Mouse (Mus musculus) kidney, adult 2 months (tissue): ENCODE measurements at regions not wholly inside any gene's neighbourhood (a gene's known extent, or its start where the extent isn't known, plus 50 kb on each side); places are given as distances from the start of the nearest gene placed in this dataset.

ENCODE experiments used
- DNase-seq: peaks from one replicate; pipeline ENCODE4 v3.0.0; 2021
- H3K27ac ChIP-seq: fragments of 200-500 bp; 2 replicates; pipeline ENCODE4 v1.5.1; 2012; ENCODE audit warnings: low read depth, low read length, control low read depth, inconsistent platforms; ENCODE audit not compliant: insufficient read depth
- H3K27me3 ChIP-seq: fragments of 200-500 bp; replicated peaks from 2 replicates; pipeline ENCODE4 v1.6.1; 2012; ENCODE audit warnings: mild to moderate bottlenecking, moderate library complexity, low read length, inconsistent platforms; ENCODE audit not compliant: control insufficient read depth, insufficient read depth
- H3K36me3 ChIP-seq: fragments of 200-500 bp; 2 replicates; pipeline ENCODE4 v1.6.1; 2012; ENCODE audit warnings: mild to moderate bottlenecking, moderate library complexity, low read length, inconsistent platforms; ENCODE audit not compliant: control insufficient read depth, insufficient read depth
- H3K4me1 ChIP-seq: fragments of 200-500 bp; 2 replicates; pipeline ENCODE4 v1.6.1; 2011; ENCODE audit warnings: low read length; ENCODE audit not compliant: control insufficient read depth, insufficient read depth
- H3K4me3 ChIP-seq: fragments of 200-500 bp; 2 replicates; pipeline ENCODE4 v1.5.1; 2011; ENCODE audit warnings: mild to moderate bottlenecking, low read depth, low read length, control low read depth; ENCODE audit not compliant: insufficient read depth
- CTCF ChIP-seq: fragments of 200-500 bp; conservative IDR thresholded peaks from 2 replicates; pipeline ENCODE4 v1.5.1; 2011; ENCODE audit warnings: low read depth, mild to moderate bottlenecking, control low read depth, low read length, moderate library complexity, mixed read lengths; ENCODE audit not compliant: insufficient read depth, insufficient read length
- POLR2A ChIP-seq: fragments of 200-500 bp; IDR thresholded peaks from one replicate; pipeline ENCODE4 v1.6.1; 2011; ENCODE audit warnings: low read depth, low read length, control low read depth
- WGBS: fragments of 180-500 bp; shearing (Covaris S2); methylation state at CpG from one replicate; pipeline ENCODE4 v1.1.7; 2018; 5-methylcytosine and 5-hydroxymethylcytosine counted together

DNA sequence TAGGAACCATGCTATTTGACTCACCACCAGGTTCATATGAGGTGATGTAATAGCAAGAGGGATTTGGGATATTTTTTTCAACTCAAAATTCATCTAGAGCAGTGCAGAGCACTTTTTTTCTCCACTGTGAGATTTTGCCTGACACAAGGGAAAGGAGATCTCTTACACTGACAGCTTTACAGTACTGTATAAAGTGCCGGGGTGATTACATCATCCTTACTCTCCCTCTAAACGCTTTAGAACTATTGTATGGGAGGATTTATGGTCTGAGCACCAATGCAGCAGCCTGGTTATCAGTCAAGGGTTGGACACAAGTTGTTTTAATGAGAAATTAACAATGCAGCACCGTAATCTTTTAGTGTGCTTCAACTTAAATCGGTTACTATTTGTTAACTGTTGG, 196.5 kb downstream of the Bmp2 start:
- WGBS: 35% methylated on average over 4 of the region's 4 CpGs
- no peak for DNase-seq
- Histone ChIP-seq H3K27ac (no peak overlapping the region), H3K27me3 (no peaks in the 10 kb centered on the region), H3K36me3 (no peaks in the 10 kb centered on the region), H3K4me1 (no peaks in the 10 kb centered on the region), H3K4me3 (no peak overlapping the region)
- TF ChIP-seq CTCF: no peak
- TF ChIP-seq POLR2A: no peak

GRCm38 (mm10) chr2:133749846-133750637, 198.1 kb downstream of the Bmp2 start:
- Histone ChIP-seq H3K27me3 (no peaks in the 10 kb centered on the region), H3K4me1 (no peaks in the 10 kb centered on the region), H3K27ac (no peak overlapping the region), H3K36me3 (no peaks in the 10 kb centered on the region), H3K4me3 (no peak overlapping the region)
- no peak for DNase-seq
- WGBS: 58% methylated on average over 4 of the region's 4 CpGs
- TF ChIP-seq POLR2A: no peak
- no peak for TF ChIP-seq CTCF

- WGBS: 72% methylated on average over 3 of the region's 3 CpGs
- DNase-seq: no peak
Observed at GRCm38 (mm10) chr2:133754088-133754487, 202.1 kb downstream of the Bmp2 start.

GRCm38 (mm10) chr2:133761496-133761895, 209.5 kb downstream of the Bmp2 start:
- WGBS: 61% methylated on average over 7 of the region's 7 CpGs
- DNase-seq: peak; percentile 47
- no peaks in the 10 kb centered on the region for H3K36me3 ChIP-seq
- no peak for TF ChIP-seq POLR2A
- TF ChIP-seq CTCF: no peak
- H3K27ac ChIP-seq: no peak overlapping the region
- H3K4me1 ChIP-seq: no peaks in the 10 kb centered on the region
- no peaks in the 10 kb centered on the region for H3K27me3 ChIP-seq
- H3K4me3 ChIP-seq: no peak overlapping the region

More at GRCm38 (mm10) chr2:133754088-133754487, 202.1 kb downstream of the Bmp2 start:
- Histone ChIP-seq H3K36me3 (no peaks in the 10 kb centered on the region), H3K4me1 (no peaks in the 10 kb centered on the region), H3K4me3 (no peak overlapping the region), H3K27ac (no peak overlapping the region), H3K27me3 (no peaks in the 10 kb centered on the region)
- TF ChIP-seq POLR2A (no peak), CTCF (no peak)

DNA sequence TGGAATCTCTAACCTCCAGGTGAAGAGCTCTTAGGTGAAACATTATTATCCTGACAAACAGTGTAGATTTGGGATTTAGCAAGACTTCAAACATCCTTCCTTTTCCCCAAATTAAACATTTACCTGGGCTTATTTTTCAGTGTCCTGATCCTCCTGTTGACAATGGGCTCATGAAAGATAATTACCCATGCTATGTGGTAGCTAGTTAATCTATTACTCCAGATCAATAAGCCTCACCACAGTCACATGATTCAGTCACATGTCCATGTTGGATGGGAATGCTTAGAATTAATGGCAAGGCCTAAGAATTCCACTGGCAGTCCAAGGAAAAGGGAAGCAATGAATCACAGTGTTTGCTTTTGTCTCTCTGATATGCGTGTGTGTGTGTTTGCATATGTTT, 216.6 kb downstream of the Bmp2 start:
- Histone ChIP-seq H3K27ac (no peak overlapping the region), H3K4me1 (no peaks in the 10 kb centered on the region), H3K4me3 (no peak overlapping the region), H3K36me3 (no peaks in the 10 kb centered on the region), H3K27me3 (no peaks in the 10 kb centered on the region)
- WGBS: 77% methylated on average over 1 of the region's 1 CpGs
- DNase-seq: no peak
- TF ChIP-seq CTCF: no peak
- TF ChIP-seq POLR2A: no peak

DNA sequence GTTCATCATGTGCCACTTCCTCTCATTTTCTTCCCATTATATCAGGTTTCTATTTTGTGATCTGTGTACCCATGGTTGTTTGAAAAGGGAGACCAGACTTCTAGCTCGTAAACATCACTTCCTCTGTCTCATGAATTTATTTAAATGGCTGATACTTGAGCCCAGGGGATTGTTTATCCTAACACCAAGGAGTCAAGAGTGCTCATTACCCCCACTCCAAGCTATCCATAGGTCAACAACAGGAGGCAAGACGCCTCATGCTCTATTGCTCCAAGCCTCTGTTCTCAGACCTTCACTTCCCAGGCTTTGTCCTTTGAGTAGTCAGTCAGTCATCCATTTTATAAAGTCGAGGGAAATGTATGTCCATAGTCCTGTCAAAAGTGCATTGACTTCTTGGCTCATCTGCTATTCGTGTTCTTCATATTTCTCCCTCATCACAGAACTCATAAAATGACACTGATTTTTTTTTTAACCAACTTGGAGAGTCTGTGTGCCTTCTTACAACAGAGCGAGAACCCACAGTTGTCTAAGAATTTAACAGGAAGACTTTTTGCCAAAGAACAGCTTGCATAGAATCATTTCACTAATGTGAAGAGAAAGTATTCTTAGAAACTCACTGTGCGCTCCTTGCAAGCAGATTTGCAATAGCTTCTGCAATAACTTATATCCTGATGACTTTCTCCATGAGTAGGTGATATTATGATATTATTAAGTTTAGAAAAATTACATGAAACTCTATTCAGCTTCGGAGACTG, 231.8 kb downstream of the Bmp2 start:
- Histone ChIP-seq H3K4me3 (no peak overlapping the region), H3K36me3 (no peaks in the 10 kb centered on the region), H3K27me3 (no peaks in the 10 kb centered on the region), H3K27ac (no peak overlapping the region), H3K4me1 (no peaks in the 10 kb centered on the region)
- 44% methylated on average over 7 of the region's 7 CpGs for WGBS
- TF ChIP-seq CTCF (no peak), POLR2A (no peak)
- no peak for DNase-seq

DNA sequence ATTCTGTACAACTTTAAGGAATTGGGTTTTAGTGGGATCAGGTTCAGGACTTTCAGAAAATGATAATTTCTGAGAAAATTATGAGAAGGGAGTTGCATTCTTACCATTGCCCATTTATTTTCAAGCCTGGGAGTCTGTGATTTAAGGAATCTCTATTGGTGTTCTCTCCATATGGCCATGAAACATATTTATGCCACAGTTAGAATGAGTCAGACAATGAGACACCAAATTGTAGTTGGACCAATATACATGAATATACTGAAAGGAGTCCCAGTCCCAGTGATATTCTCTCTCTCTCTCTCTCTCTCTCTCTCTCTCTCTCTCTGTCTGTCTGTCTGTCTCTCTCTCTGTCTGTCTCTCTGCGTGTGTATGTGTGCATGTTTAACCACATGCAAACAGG, 239.1 kb downstream of the Bmp2 start:
- TF ChIP-seq POLR2A: no peak
- no peak for TF ChIP-seq CTCF
- no peak overlapping the region for H3K4me3 ChIP-seq

More for the DNA sequence above, 239.1 kb downstream of the Bmp2 start:
- H3K27ac ChIP-seq: no peak overlapping the region
- H3K27me3 ChIP-seq: no peaks in the 10 kb centered on the region
- H3K36me3 ChIP-seq: no peaks in the 10 kb centered on the region
- H3K4me1 ChIP-seq: no peaks in the 10 kb centered on the region
- no peak for DNase-seq
- 73% methylated on average over 1 of the region's 1 CpGs for WGBS
